Mouse (Mus musculus): Measurements from ENCODE around the gene 9330161L09Rik.

- TF ChIP-seq CTCF (IDR thresholded peaks at IDR 0.05; ENCODE audit: low read depth) (no peak), EP300 (IDR thresholded peaks at IDR 0.05; ENCODE audit: low read depth) (no peak)
These were observed 27.2 kb upstream of the 9330161L09Rik start for GRCm38 (mm10) chr12:103434861-103435260.
